Mouse (Mus musculus) monocyte, adult 5-6 weeks (primary cell): ENCODE measurements around the gene Erich2. TPM values are rescaled to one million over a fixed set of nuclear protein-coding genes. Genes with fewer than 3 reads are reported as not detected.

Experiments
- total RNA-seq: library from RNA; stranded (forward); fragments of 200-1000, 200-491, 200-594 nt; gene quantifications from 3 replicates; pipeline ENCODE4 v1.2.3, GENCODE M21; 2017

Erich2 gene
- total RNA-seq, 1 experiment from 2014 or later, result not detected

Other genes with a start within 250 kb of the Erich2 start
- gene Sp5, start 33.9 kb upstream of the Erich2 start, total RNA-seq, result not detected in 3 replicates
- gene Gad1, start 44.3 kb downstream of the Erich2 start, total RNA-seq, result 0.38 to 1.6 TPM in 2 of 3 replicates, not detected in the other
- gene Gorasp2, start 152.8 kb downstream of the Erich2 start, total RNA-seq, result 36.6 to 41.3 TPM (median 39.7 TPM) in 3 replicates
- gene Gm26558, start 153.3 kb downstream of the Erich2 start, total RNA-seq, result not detected in 3 replicates